Mouse (Mus musculus) CH12.LX (cell line): Measurements from ENCODE around the gene Serpina12. TPM values are rescaled to one million over a fixed set of nuclear protein-coding genes. Genes with fewer than 3 reads are reported as not detected.

Experiments used
- DNase-seq: peaks from one replicate; pipeline ENCODE4 v3.0.0-alpha.2; 2013; ENCODE audit errors: extremely low read depth
- H3K27ac ChIP-seq: 2 replicates; pipeline ENCODE4 v1.5.1; 2012; ENCODE audit warnings: low read depth, mild to moderate bottlenecking, control low read depth, moderate library complexity; ENCODE audit not compliant: insufficient read depth
- H3K27me3 ChIP-seq: replicated peaks from 2 replicates; pipeline ENCODE3; 2012; ENCODE audit warnings: inconsistent platforms
- H3K36me3 ChIP-seq, 2 experiments: replicated peaks in 1 of 2; 2 replicates each; pipeline versions ENCODE3 to v1.6.1; 2012; ENCODE audit warnings: inconsistent platforms in 1 of 2, low read length in 1 of 2, mild to moderate bottlenecking in 1 of 2, mixed read lengths in 1 of 2, moderate library complexity in 1 of 2; ENCODE audit not compliant: control insufficient read depth in 1 of 2, insufficient read depth in 1 of 2
- H3K4me1 ChIP-seq, 2 experiments: 2 replicates each; pipeline ENCODE4 v1.6.1; 2012; ENCODE audit warnings: inconsistent platforms in 1 of 2, moderate library complexity in 1 of 2; ENCODE audit not compliant: insufficient read depth in 2 of 2, control insufficient read depth in 1 of 2
- H3K4me2 ChIP-seq: 2 replicates; pipeline ENCODE4 v1.6.1; 2012; ENCODE audit warnings: low read depth, mild to moderate bottlenecking, control low read depth; ENCODE audit not compliant: poor library complexity, insufficient read depth, severe bottlenecking
- H3K4me3 ChIP-seq, 3 experiments: fragments of 150-350 bp in 1 of 3; sonication (generic) in 1 of 3; replicated peaks in 1 of 3; 2 replicates each; pipeline versions ENCODE3 to v1.5.1; 2011 to 2012; ENCODE audit warnings: low read depth in 2 of 3, low read length in 2 of 3, mild to moderate bottlenecking in 2 of 3, moderate library complexity in 2 of 3, control low read depth in 1 of 3, improper control_type of control experiment in 1 of 3, inconsistent platforms in 1 of 3, mixed read lengths in 1 of 3; ENCODE audit not compliant: poor library complexity in 1 of 3
- H3K79me2 ChIP-seq: replicated peaks from 2 replicates; pipeline ENCODE4 v1.6.1; 2012; ENCODE audit warnings: mild to moderate bottlenecking, moderate library complexity; ENCODE audit not compliant: control insufficient read depth, poor library complexity, insufficient read depth, severe bottlenecking; ENCODE audit errors: extremely low read depth
- H3K9ac ChIP-seq: 2 replicates; pipeline ENCODE4 v1.6.1; 2012; ENCODE audit warnings: low read depth, mild to moderate bottlenecking, control low read depth, moderate library complexity; ENCODE audit not compliant: insufficient read depth
- H3K9me3 ChIP-seq: replicated peaks from 2 replicates; pipeline ENCODE3; 2012; ENCODE audit warnings: low read length, inconsistent platforms, mixed read lengths
- CHD1 ChIP-seq: IDR thresholded peaks from 2 replicates; pipeline ENCODE4 v1.6.1; 2012; ENCODE audit warnings: low read depth, low read length, improper control_type of control experiment, inconsistent platforms
- CHD2 ChIP-seq: IDR thresholded peaks from 2 replicates; pipeline ENCODE4 v1.6.1; 2011; ENCODE audit warnings: low read length, improper control_type of control experiment
- ELF1 ChIP-seq: IDR thresholded peaks from 2 replicates; pipeline ENCODE4 v1.6.1; 2014; ENCODE audit warnings: low read depth, mild to moderate bottlenecking, inconsistent platforms, low read length, improper control_type of control experiment
- EP300 ChIP-seq: IDR thresholded peaks from 2 replicates; pipeline ENCODE4 v1.6.1; 2011; ENCODE audit warnings: low read length, improper control_type of control experiment
- HCFC1 ChIP-seq: IDR thresholded peaks from 2 replicates; pipeline ENCODE4 v1.6.1; 2012; ENCODE audit warnings: low read depth, mild to moderate bottlenecking, inconsistent platforms, low read length, improper control_type of control experiment
- JUN ChIP-seq: IDR thresholded peaks from 2 replicates; pipeline ENCODE4 v1.6.1; 2011; ENCODE audit warnings: low read depth, mild to moderate bottlenecking, low read length, improper control_type of control experiment, moderate library complexity; ENCODE audit not compliant: insufficient read depth
- KAT2A ChIP-seq: IDR thresholded peaks from 2 replicates; pipeline ENCODE4 v1.6.1; 2012; ENCODE audit warnings: low read length, improper control_type of control experiment, inconsistent platforms; ENCODE audit not compliant: insufficient replicate concordance
- MAX ChIP-seq: IDR thresholded peaks from 2 replicates; pipeline ENCODE4 v1.6.1; 2011; ENCODE audit warnings: low read length, improper control_type of control experiment
- MAZ ChIP-seq: IDR thresholded peaks from 2 replicates; pipeline ENCODE4 v1.6.1; 2012; ENCODE audit warnings: low read depth, mild to moderate bottlenecking, inconsistent platforms, low read length, improper control_type of control experiment, moderate library complexity
- MEF2A ChIP-seq: IDR thresholded peaks from 2 replicates; pipeline ENCODE4 v1.6.1; 2014; ENCODE audit warnings: low read depth, mild to moderate bottlenecking, inconsistent platforms, low read length, improper control_type of control experiment, borderline replicate concordance
- NELFE ChIP-seq: IDR thresholded peaks from 2 replicates; pipeline ENCODE4 v1.6.1; 2011; ENCODE audit warnings: low read depth, low read length, improper control_type of control experiment
- PAX5 ChIP-seq: IDR thresholded peaks from 2 replicates; pipeline ENCODE4 v1.6.1; 2012; ENCODE audit warnings: low read length, inconsistent platforms, mixed read lengths
- POLR2A ChIP-seq: IDR thresholded peaks from 2 replicates; pipeline ENCODE4 v1.6.1; 2011; ENCODE audit warnings: low read depth, mild to moderate bottlenecking, improper control_type of control experiment, low read length
- RAD21 ChIP-seq: IDR thresholded peaks from 2 replicates; pipeline ENCODE4 v1.6.1; 2011; ENCODE audit warnings: low read depth, mild to moderate bottlenecking, low read length, improper control_type of control experiment, moderate library complexity
- RCOR1 ChIP-seq: conservative IDR thresholded peaks from 2 replicates; pipeline ENCODE4 v1.6.1; 2012; ENCODE audit warnings: low read depth, mild to moderate bottlenecking, inconsistent platforms, low read length, improper control_type of control experiment
- SIN3A ChIP-seq: IDR thresholded peaks from 2 replicates; pipeline ENCODE4 v1.6.1; 2012; ENCODE audit warnings: low read length, improper control_type of control experiment, inconsistent platforms
- TCF12 ChIP-seq: IDR thresholded peaks from 2 replicates; pipeline ENCODE4 v1.6.1; 2014; ENCODE audit warnings: low read depth, mild to moderate bottlenecking, inconsistent platforms, low read length, improper control_type of control experiment
- UBTF ChIP-seq: IDR thresholded peaks from 2 replicates; pipeline ENCODE4 v1.6.1; 2012; ENCODE audit warnings: low read depth, mild to moderate bottlenecking, inconsistent platforms, low read length, improper control_type of control experiment, moderate library complexity
- USF2 ChIP-seq: conservative IDR thresholded peaks from 2 replicates; pipeline ENCODE4 v1.6.1; 2011; ENCODE audit warnings: low read depth, low read length, improper control_type of control experiment
- ZKSCAN1 ChIP-seq: IDR thresholded peaks from 2 replicates; pipeline ENCODE4 v1.6.1; 2012; ENCODE audit warnings: low read depth, inconsistent platforms, low read length, improper control_type of control experiment, borderline replicate concordance
- ZMIZ1 ChIP-seq: IDR thresholded peaks from 2 replicates; pipeline ENCODE4 v1.6.1; 2012; ENCODE audit warnings: low read depth, mild to moderate bottlenecking, inconsistent platforms, low read length, improper control_type of control experiment
- dilution Hi-C: fragments of 300-500 bp; cut with MboI; formaldehyde crosslinking; loops from 2 replicates; pipeline ENCODE4 v1.14.3; 2020; ENCODE audit warnings: low sequenced_read_pairs; ENCODE audit not compliant: extremely low pct_unique_long_range_greater_than_20kb, extremely low pct_ligation_motif_present
- in situ Hi-C: fragments of 300-500 bp; cut with MboI; formaldehyde crosslinking; loops from 3 replicates; pipeline ENCODE4 v1.14.3; 2019; ENCODE audit warnings: low sequenced_read_pairs, low pct_ligation_motif_present, low pct_unique_long_range_greater_than_20kb, mixed read lengths
- polyA plus RNA-seq: library from polyadenylated mRNA; unstranded; fragments of >175 nt; gene quantifications from 2 replicates; pipeline ENCODE4 v1.2.1, GENCODE M21; 2012; ENCODE audit warnings: low read depth; ENCODE audit not compliant: insufficient read length
- total RNA-seq, 2 experiments: library from RNA; depleted of rRNA; stranded (reverse); fragments of 300-350 nt in 1 of 2; fragments of >200 nt in 1 of 2; gene quantifications; 2 replicates each; pipeline ENCODE4 v1.2.3; 2012 to 2014

The Serpina12 gene
- total and polyA plus RNA-seq, 3 experiments = 0.09 TPM; not detected in 2

DNA sequence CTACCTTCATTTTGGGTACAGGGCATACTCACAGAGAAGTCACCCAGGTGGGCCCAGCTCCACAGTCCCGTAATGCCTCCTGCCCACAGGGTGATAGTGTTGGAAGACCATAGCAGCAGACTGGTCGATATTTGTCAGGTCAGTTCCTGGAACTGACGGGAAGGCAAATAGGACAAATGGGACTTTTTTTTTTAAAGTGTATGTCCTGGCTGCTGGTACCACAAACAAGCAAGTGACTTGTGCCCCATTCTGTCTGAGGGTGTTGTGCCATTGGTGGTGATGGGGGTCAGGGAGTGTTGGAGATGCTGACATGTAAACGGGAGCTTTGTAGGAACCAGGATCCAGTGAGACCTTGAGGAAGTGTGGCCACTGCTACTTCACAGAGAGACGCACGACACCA is 54.4 kb downstream of the Serpina12 start, which contains the start of gene Serpina11:
Serpina11 (minus strand) TSS at position 101 of the 400 bp plus-strand sequence.
- no peak for DNase-seq
- H3K9me3 ChIP-seq = no peaks in the 10 kb centered on the region
- no peak within 1 kb of the TSS for H3K27ac ChIP-seq
- no peak within 1 kb of the TSS for H3K9ac ChIP-seq
- H3K4me1 ChIP-seq = peaks cover 3 to 14% of the 10 kb centered on the region in 2 experiments; a peak in 2 of 4 replicates
- in situ Hi-C loops = loop anchor here (10.0 kb wide), 1 partner anchor 435 kb away; no protein-coding TSS in a partner anchor
- H3K4me3 ChIP-seq = no peak within 1 kb of the TSS
- no peaks in the 10 kb centered on the region for H3K79me2 ChIP-seq
- TF ChIP-seq ZKSCAN1 (no peak), TCF12 (no peak), MAZ (no peak), KAT2A (no peak), ZMIZ1 (no peak), MAX (no peak), ELF1 (no peak), UBTF (no peak), EP300 (no peak), RCOR1 (no peak), RAD21 (no peak), CHD1 (no peak), JUN (no peak), PAX5 (no peak), NELFE (no peak), SIN3A (no peak), MEF2A (no peak), POLR2A (no peak), CHD2 (no peak), HCFC1 (no peak)
- TF ChIP-seq, all 38 proteins: peak for 0
- Histone ChIP-seq H3K4me2 (no peak within 1 kb of the TSS), H3K36me3 (no peaks in the 10 kb centered on the region), H3K27me3 (peaks cover 56% of the 10 kb centered on the region)
- dilution Hi-C loops = no loop called here

DNA sequence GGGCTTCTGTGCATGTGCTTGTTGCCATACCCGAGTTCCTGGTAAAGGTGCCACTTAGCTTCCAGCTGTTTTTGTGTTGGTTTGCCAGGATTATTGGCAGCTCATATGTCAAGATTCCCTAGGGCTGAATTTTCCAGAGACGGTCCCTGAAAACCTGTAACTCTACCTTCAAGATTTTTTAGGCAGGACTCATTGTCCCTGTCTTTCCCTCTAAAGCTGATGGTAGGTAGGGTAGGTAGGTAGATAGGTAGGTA is 54.8 kb downstream of the Serpina12 start:
- H3K4me2 ChIP-seq = no peak overlapping the region

More for the DNA sequence above, 54.8 kb downstream of the Serpina12 start:
- in situ Hi-C loops (loop anchor here (10.0 kb wide), 1 partner anchor 435 kb away; no protein-coding TSS in a partner anchor), dilution Hi-C loops (no loop called here)
- H3K27me3 ChIP-seq = peaks cover 58% of the 10 kb centered on the region
- no peak overlapping the region for H3K27ac ChIP-seq
- no peak overlapping the region for H3K9ac ChIP-seq
- H3K4me1 ChIP-seq = peaks cover 3 to 14% of the 10 kb centered on the region in 2 experiments; a peak in 2 of 4 replicates
- no peaks in the 10 kb centered on the region for H3K9me3 ChIP-seq
- no peaks in the 10 kb centered on the region for H3K36me3 ChIP-seq
- no peak for TF ChIP-seq USF2
- TF ChIP-seq, all 38 proteins: peak for 0
- Histone ChIP-seq H3K79me2 (no peaks in the 10 kb centered on the region), H3K4me3 (no peak overlapping the region)
- DNase-seq = no peak
